Mouse (Mus musculus) urinary bladder, postnatal 4 days (tissue): ENCODE results near the gene Sgsm2.

Experiments used
- DNase-seq, 2 experiments: peaks; one replicate each; pipeline ENCODE4 v3.0.0; 2021 to 2022; ENCODE audit warnings: low spot score in 2 of 2

Gene Sgsm2

GRCm38 (mm10) chr11:74842045-74842444, 54.8 kb downstream of the Sgsm2 start:
- DNase-seq, result no peak

DNA sequence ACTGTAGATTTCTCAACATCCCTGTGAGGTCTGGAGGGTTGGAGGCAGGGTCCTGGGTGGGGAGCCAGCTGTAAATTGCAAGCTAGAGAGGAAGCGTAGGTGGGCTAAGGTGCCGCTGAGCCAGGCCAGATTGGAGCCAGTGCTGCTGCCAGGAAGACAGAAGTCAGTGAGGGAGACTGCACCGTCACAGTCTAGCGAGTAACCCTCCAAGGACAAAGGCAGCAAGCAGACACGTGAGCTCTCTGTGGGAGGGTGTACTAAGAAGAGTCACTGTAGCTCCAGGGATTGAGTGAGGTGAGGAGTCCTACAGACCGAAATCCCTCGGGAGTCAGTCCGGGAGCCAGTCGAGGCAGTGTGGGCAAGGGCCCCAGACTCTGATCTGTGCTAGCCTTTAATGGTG, 55.5 kb downstream of the Sgsm2 start:
- DNase-seq, result no peak

DNA sequence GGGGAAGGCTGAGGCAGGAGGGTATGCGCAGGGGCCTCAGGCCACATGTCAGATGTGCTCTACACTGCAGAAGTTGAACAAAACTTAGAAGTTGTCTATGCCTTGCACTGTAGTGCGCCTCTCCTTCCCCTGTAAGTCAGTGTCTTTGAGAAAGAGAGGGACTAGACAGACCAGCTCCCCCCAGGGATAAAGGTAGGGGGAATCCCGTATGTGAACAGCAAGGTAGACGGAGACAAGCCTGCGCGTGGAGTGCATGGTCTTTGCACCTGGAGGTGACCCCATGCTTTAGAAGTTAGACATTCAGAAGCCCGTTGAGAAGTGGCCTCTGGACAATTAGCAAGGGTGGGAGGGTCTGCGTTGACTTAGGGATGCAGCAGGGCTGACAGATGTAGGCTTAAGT, 56.1 kb downstream of the Sgsm2 start:
- DNase-seq, result no peak

- DNase-seq, result no peak
Observed at GRCm38 (mm10) chr11:74839860-74840715, 56.8 kb downstream of the Sgsm2 start.

GRCm38 (mm10) chr11:74838971-74839370, 57.9 kb downstream of the Sgsm2 start:
- no peak for DNase-seq

DNA sequence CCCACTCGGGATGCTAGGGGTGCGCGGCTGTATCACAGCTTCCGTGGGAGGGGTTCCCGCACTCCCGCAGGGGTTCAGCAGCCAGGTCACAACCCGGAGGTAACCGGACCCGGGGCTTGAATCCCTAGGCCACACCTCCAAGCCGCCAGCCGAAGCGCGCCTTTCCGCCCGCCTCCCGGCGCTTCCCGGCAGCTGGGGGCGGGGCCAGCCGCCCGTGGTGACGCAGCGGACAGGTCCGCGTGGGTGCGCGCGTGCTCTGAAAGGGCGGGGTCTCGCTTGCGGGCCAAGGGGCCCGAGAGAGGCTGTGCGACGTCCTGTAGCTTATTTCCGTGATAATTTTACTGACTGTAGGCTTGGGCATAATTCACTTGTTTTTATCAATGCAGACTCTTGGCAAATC, 58.4 kb downstream of the Sgsm2 start:
- peak; percentile 93 to 94 for DNase-seq

GRCm38 (mm10) chr11:74837694-74838431, 59.0 kb downstream of the Sgsm2 start:
- DNase-seq, result peak; percentile 94

DNA sequence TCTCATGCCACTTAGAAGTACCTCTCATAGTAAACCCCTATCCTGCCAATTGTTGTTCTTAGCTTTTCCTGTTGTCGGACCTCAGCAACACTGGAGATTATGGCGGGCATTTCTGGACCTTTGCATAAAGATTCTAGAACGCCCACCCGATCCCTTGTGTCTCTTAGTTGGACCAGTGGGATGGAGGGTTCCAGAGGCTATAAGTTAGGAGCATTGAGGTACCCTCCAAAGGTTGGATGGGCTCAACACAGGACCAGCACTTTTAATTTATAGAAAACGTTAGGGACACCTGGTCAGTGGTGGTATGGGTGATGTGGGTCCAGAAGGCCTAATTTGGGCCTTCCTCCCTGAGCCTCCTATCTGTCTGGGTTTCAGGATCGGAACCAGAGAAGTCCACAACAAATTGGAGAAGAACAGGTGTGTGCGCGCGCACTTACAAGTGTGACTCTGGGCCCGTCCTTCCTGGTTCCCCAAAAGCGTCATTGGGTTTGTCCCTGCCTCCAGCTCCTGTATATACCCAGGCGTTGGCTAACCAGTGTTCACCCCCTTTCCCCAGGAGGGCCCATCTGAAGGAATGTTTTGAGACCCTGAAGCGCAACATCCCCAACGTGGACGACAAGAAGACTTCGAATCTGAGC, 59.7 kb downstream of the Sgsm2 start:
- no peak for DNase-seq

GRCm38 (mm10) chr11:74836225-74837055, 60.4 kb downstream of the Sgsm2 start:
- no peak for DNase-seq

GRCm38 (mm10) chr11:74835593-74836224, 61.2 kb downstream of the Sgsm2 start:
- DNase-seq, result no peak

- DNase-seq, result no peak
Observed at GRCm38 (mm10) chr11:74834650-74835277, 62.1 kb downstream of the Sgsm2 start.

GRCm38 (mm10) chr11:74834359-74834638, 62.6 kb downstream of the Sgsm2 start:
- DNase-seq, result no peak

GRCm38 (mm10) chr11:74833536-74834358, 63.1 kb downstream of the Sgsm2 start:
- DNase-seq, result no peak

GRCm38 (mm10) chr11:74832503-74833143, 64.2 kb downstream of the Sgsm2 start:
- peak; percentile 70 to 75 for DNase-seq

GRCm38 (mm10) chr11:74831606-74832451, 65.0 kb downstream of the Sgsm2 start:
- peak; percentile 99 to 100 for DNase-seq

DNA sequence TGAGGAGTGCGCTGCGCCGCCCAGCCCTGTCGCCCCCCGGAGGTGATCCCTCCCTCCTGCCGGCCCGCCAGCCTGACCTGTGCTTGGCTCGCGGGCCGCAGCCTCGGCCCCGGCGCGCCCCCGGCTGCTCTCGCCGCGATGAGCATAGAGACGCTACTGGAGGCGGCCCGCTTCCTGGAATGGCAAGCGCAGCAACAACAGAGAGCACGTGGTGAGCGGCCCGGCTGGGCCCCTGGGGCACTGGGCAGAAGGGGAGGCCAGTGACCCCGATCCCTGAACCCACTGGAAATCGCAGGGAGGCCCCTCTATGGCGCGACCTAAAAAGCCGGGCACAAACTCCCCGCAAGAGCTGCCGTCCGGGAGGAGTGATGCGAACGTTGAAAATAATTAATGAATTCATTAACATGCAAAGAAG, 65.7 kb downstream of the Sgsm2 start:
- peak in 1 of 2 experiments; percentile 55 for DNase-seq

- DNase-seq, result peak; percentile 96 to 98
Observed at GRCm38 (mm10) chr11:74830256-74831161, 66.4 kb downstream of the Sgsm2 start, which contains the start of gene Mnt. Mnt (plus strand) TSS chr11:74830920.
